Mouse (Mus musculus) liver, embryonic 13.5 days (tissue): ENCODE results near the gene Hacl1. TPM values are rescaled to one million over a fixed set of nuclear protein-coding genes. Genes with fewer than 3 reads are reported as not detected.

Source experiments
- ATAC-seq: fragments of 200-750 bp; cut with Nextera tagmentation; 2 replicates; pipeline ENCODE4 v1.8.0; 2017; ENCODE audit warnings: low read depth, mild to moderate bottlenecking, moderate number of reproducible peaks, moderate library complexity
- DNase-seq: peaks from one replicate; pipeline ENCODE4 v3.0.0; 2022
- H3K27ac ChIP-seq: fragments of 300-500 bp; sonication (generic); 2 replicates; pipeline ENCODE4 v1.5.1; 2015; ENCODE audit warnings: moderate library complexity, mild to moderate bottlenecking, inconsistent platforms
- H3K27me3 ChIP-seq: fragments of 300-500 bp; sonication (generic); 2 replicates; pipeline ENCODE4 v1.6.1; 2015; ENCODE audit warnings: mild to moderate bottlenecking, inconsistent platforms
- H3K36me3 ChIP-seq: fragments of 300-500 bp; sonication (generic); 2 replicates; pipeline ENCODE4 v1.6.1; 2015; ENCODE audit warnings: mild to moderate bottlenecking, inconsistent platforms
- H3K4me1 ChIP-seq: fragments of 300-500 bp; sonication (generic); replicated peaks from 2 replicates; pipeline ENCODE4 v1.6.1; 2015; ENCODE audit warnings: inconsistent platforms
- H3K4me2 ChIP-seq: fragments of 300-500 bp; sonication (generic); 2 replicates; pipeline ENCODE4 v1.6.1; 2015; ENCODE audit warnings: inconsistent platforms, mild to moderate bottlenecking, moderate library complexity
- H3K4me3 ChIP-seq: fragments of 300-500 bp; sonication (generic); replicated peaks from 2 replicates; pipeline ENCODE4 v1.5.1; 2015; ENCODE audit warnings: mild to moderate bottlenecking, inconsistent platforms
- H3K9ac ChIP-seq: fragments of 300-500 bp; sonication (generic); 2 replicates; pipeline ENCODE4 v1.6.1; 2015; ENCODE audit warnings: mild to moderate bottlenecking, inconsistent platforms
- H3K9me3 ChIP-seq: fragments of 300-500 bp; sonication (generic); replicated peaks from 2 replicates; pipeline ENCODE4 v1.6.1; 2016; ENCODE audit warnings: inconsistent platforms
- WGBS: fragments of 180-500 bp; shearing (Covaris S2); methylation state at CpG from one replicate; pipeline ENCODE4 v1.1.7; 2015; ENCODE audit not compliant: insufficient replicate concordance; 5-methylcytosine and 5-hydroxymethylcytosine counted together
- polyA plus RNA-seq: library from polyadenylated mRNA; unstranded; fragments of >200 nt; fragmentation: Nextera tagmentation; extraction: Ambion mirVana; gene quantifications from 2 replicates; pipeline ENCODE4 v1.2.1, GENCODE M21; 2015

The Hacl1 gene
- polyA plus RNA-seq = 8.1 and 9.6 TPM in 2 replicates

DNA sequence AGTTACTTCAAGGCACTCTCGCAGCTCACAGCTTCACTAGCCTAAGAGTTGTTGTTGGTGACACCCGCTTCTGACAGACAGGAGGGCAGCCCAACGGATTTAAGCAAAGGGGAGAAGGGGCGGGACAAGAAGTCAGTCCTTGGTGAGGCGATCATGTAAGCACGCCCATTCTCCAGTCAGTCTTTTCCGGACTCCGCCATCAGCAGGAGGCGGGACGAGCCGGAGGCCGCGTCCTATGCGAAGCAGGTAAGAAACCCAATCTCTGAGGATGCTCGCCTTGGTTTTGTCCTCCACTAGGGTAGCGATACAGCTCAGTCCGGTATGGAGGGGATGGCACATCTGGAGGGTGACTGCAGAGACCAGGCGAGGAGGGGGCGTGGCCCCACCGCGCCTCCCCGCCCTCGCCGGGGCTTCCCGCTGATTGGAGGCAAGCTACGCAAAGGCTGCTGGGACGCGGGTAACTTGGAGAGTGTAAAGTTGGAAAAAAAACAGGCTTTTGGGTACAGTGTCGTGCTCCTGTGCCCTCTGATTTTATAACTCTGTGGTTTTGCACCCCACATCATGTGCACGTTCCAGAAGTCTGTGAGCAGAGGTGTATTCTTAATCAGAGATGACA, at the start of gene Hacl1, which contains the start of gene Btd:
TSS of gene Hacl1 (minus strand) at position 397 of the 616 bp plus-strand sequence.
TSS of gene Btd (plus strand) at position 139 of the 616 bp plus-strand sequence.
- DNase-seq (peak; percentile 92), ATAC-seq (peak; percentile 98)
- Histone ChIP-seq H3K9me3 (no peaks in the 10 kb centered on the region), H3K4me3 (peak within 1 kb of the TSS; percentile 78), H3K27ac (peak within 1 kb of the TSS; percentile 88), H3K36me3 (no peaks in the 10 kb centered on the region; the same call in 1 of the 2 replicates), H3K4me1 (peaks cover 25% of the 10 kb centered on the region), H3K27me3 (no peaks in the 10 kb centered on the region), H3K9ac (peak within 1 kb of the TSS; percentile 87), H3K4me2 (peak within 1 kb of the TSS; percentile 92)
- WGBS = under 1% methylated on average over 30 of the region's 30 CpGs

DNA sequence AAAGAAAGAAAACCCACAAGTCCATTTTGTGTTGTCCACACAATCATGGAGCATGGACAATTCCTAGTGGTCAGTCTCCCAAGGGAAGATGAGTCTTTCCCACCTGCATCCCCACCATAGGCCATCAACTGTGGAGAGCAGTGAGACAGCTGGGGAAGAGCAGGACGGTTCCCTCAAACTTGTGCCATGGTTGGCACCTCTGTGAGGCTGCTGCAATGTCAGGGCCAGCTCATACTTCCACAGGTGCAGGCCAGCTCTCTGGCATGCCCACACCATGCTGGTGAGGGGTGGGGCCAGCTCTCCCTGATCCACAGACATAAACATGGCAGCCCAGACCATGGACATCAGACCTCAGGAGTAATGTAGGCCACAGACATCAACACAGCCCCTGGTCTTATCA, 45.1 kb upstream of the Hacl1 start:
- Histone ChIP-seq H3K9me3 (no peaks in the 10 kb centered on the region), H3K27ac (no peak overlapping the region), H3K27me3 (no peaks in the 10 kb centered on the region), H3K4me3 (no peak overlapping the region), H3K36me3 (no peaks in the 10 kb centered on the region), H3K4me1 (peaks cover 16% of the 10 kb centered on the region), H3K4me2 (no peak overlapping the region), H3K9ac (no peak overlapping the region)
- ATAC-seq (no peak), DNase-seq (no peak)
- WGBS = 74% methylated on average over 1 of the region's 1 CpGs

DNA sequence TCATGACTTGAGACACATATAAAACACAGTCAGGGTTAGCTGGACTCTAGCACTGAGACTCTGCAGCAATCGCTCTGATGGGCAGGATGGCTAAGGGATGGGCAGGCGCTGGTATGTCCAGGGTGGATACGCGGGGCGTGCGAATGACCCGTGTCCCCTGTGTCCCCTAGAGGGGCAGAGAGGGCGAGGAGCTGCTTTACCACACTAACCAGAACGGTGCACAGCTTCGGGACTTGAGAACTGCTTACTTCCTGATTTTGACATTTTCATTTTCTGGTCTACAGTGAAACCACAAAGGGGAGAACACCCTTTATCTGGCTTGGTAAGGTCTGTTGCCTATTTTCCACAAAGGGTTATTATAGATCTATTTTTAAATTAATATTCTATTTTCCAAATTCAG, 44.6 kb upstream of the Hacl1 start:
- peaks cover 16% of the 10 kb centered on the region for H3K4me1 ChIP-seq
- WGBS = 24% methylated on average over 10 of the region's 10 CpGs
- no peaks in the 10 kb centered on the region for H3K9me3 ChIP-seq
- H3K27ac ChIP-seq = peak overlapping the region; percentile 20; the same call in 1 of the 2 replicates
- no peak overlapping the region for H3K4me3 ChIP-seq
- no peaks in the 10 kb centered on the region for H3K27me3 ChIP-seq
- H3K4me2 ChIP-seq = peak overlapping the region; percentile 34; the same call in 1 of the 2 replicates
- ATAC-seq (no peak), DNase-seq (no peak)
- H3K36me3 ChIP-seq = no peaks in the 10 kb centered on the region
- H3K9ac ChIP-seq = no peak overlapping the region

DNA sequence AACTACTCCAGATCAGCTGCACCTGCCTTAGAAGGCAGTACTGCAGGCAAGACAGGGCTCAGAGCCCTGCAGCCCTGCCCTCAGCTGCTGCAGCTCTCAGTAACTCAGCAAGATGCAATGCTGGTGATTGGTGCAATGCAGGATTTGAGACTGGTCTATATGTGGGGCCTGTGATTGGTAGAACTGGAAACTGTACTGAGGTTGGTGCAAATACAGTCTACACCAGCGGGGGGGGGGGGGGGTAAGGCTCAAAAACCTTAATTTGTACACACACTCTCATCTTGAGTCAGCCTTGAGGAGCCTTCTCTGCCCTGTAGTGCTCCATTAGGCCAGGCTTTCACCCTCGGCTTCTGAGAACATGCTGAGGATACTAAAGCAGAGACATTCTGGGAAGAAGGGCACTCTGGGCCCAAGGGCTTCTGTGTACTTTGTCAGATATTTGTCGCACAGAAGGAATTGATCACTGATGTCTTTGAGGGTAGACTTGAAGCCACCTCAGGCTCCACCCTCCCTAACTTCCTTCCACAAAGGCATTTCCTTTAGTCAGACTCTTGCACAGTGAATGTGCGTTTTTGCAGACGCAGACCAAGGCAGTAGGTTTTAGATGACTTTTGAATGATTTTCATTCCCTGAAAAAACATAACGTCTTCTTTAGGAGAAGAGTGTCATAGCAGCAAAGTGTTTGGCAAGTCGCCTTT, 43.4 kb upstream of the Hacl1 start:
- ATAC-seq = no peak
- WGBS = 19% methylated on average over 7 of the region's 7 CpGs

DNA sequence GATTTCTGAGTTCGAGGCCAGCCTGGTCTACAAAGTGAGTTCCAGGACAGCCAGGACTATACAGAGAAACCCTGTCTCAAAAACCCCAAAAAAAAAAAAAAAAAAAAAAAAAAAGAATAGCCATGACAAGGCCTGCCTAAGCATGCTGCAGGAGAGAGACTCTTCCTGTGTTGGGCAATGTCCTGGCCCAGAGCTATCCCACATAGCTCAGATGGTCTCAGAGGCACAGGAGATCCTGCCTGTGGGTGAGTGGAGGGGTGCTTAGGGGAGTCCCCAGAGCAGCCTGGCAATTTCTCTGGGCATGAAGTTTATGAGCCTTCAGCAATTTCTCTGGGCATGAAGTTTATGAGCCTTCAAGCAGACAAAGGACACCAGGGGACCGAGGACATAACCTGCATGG, 42.5 kb upstream of the Hacl1 start:
- Histone ChIP-seq H3K27ac (no peak overlapping the region), H3K4me1 (peaks cover 16% of the 10 kb centered on the region), H3K27me3 (no peaks in the 10 kb centered on the region), H3K4me3 (no peak overlapping the region), H3K36me3 (no peaks in the 10 kb centered on the region), H3K9me3 (no peaks in the 10 kb centered on the region), H3K4me2 (no peak overlapping the region), H3K9ac (no peak overlapping the region)
- ATAC-seq (no peak), DNase-seq (no peak)
- WGBS = 66% methylated on average over 2 of the region's 2 CpGs

More for the DNA sequence above, 43.4 kb upstream of the Hacl1 start:
- H3K27me3 ChIP-seq = no peaks in the 10 kb centered on the region
- no peak overlapping the region for H3K27ac ChIP-seq
- no peak overlapping the region for H3K4me3 ChIP-seq
- H3K36me3 ChIP-seq = no peaks in the 10 kb centered on the region
- DNase-seq = no peak
- H3K4me2 ChIP-seq = no peak overlapping the region
- no peak overlapping the region for H3K9ac ChIP-seq
- no peaks in the 10 kb centered on the region for H3K9me3 ChIP-seq
- peaks cover 16% of the 10 kb centered on the region for H3K4me1 ChIP-seq

DNA sequence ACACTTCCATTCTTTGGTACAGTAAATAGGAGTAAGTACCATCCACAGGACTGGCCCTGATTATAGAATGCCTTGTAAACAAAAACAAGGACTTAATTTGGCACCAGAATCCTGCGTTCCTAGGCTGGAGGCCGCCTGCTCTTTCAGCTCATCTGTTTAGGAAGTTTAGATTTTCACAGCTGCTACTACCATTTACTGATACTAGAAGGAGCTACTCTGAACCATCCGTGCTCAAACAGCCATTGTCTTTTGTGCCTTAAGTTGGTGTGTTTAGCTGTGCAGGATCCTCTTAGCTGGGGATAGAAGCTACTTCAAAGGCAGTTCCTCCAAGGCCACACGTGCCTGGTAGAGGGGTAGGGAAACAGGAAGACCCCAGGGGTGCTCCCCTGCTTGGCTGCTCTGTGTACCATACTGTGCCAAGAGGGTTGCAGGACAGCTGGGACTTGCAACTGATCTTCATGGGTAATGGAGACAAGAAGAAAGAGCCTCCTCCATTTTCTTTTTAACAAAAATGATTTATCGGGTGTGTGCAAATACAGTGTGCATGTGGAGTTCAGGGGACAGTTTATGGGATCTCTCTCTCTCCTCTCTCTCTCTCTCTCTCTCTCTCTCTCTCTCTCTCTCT, 41.0 kb upstream of the Hacl1 start:
- Histone ChIP-seq H3K4me1 (peaks cover 16% of the 10 kb centered on the region), H3K27ac (no peak overlapping the region)

DNA sequence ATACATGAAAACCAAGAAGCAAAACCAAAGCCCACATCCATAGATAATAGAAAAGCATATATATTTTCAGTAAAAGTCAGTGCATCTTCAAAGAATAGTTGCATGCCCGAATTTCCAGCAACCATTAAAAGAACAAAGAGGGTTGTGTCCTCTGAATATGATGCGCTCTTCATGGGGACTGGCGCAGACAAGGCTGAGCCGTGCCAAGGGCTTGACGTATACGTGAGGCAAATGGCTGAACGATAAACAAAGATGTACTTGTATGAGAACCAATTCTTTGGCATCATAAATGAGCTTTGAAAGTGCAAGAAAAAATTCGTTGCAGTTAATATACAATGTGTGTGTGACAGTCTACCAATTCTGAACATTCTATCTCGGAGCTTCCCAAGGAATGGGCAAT, 40.2 kb upstream of the Hacl1 start:
- Histone ChIP-seq H3K9me3 (no peaks in the 10 kb centered on the region), H3K4me2 (no peak overlapping the region), H3K27ac (no peak overlapping the region), H3K4me1 (peaks cover 16% of the 10 kb centered on the region), H3K27me3 (no peaks in the 10 kb centered on the region), H3K36me3 (no peaks in the 10 kb centered on the region), H3K4me3 (no peak overlapping the region), H3K9ac (no peak overlapping the region)
- ATAC-seq (no peak), DNase-seq (no peak)
- WGBS = 75% methylated on average over 9 of the region's 9 CpGs

More for the DNA sequence above, 41.0 kb upstream of the Hacl1 start:
- WGBS = 55% methylated on average over 5 of the region's 5 CpGs
- no peak overlapping the region for H3K9ac ChIP-seq
- no peaks in the 10 kb centered on the region for H3K27me3 ChIP-seq
- no peak overlapping the region for H3K4me3 ChIP-seq
- DNase-seq = no peak
- ATAC-seq = no peak
- no peaks in the 10 kb centered on the region for H3K9me3 ChIP-seq
- no peak overlapping the region for H3K4me2 ChIP-seq
- no peaks in the 10 kb centered on the region for H3K36me3 ChIP-seq

DNA sequence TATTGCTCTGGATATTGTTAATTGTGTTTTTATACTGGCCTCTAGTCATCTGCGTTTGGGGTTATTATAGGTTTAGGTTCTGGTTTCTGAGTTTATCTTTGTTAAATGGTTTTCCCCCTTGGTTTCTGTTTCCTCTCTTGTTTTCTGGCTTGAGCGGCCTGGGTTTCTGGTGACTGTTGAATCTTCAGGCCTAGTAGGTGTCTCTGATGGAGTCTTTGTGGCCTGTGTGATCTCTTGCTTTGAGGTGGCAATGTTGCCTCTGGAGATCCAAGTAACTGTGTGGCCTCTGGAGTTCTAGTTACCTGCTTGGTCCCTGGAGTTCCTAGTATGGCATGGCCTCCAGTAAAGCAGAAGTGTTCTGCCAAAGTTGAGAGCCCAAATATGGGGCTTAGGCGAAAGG, 39.6 kb upstream of the Hacl1 start:
- ATAC-seq (no peak), DNase-seq (no peak)
- H3K9ac ChIP-seq = no peak overlapping the region

DNA sequence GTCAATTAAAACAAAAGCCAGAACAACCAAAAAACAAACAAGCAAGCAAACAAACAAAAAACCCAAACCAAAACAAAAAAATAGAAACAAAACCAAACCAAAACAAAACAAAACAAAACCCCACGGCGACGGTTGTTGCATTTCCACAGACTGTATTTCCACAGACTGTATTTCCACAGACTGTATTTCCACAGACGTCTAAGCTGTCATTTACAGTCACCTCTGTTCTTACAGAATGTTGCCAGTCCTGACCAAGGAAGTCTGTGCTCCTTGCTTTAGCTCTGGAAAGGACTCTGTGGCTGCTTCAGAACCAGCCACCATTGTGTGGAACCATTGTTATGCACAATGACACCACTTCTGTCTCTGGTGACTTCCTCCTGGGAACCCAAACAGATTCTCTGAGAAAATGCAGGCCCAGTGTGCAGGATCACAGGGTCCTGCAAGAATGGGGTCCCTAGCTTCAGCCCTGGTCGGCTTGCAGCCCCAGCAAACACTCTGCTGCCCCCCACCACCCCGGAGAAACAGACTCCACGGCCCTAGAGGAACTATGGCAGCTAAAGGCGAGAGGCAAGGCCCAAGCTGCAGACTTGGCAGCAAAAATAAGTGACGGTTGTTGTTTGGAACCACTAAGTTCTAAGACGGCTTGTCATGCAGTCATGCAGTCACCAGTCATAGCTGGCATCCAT, 30.7 kb upstream of the Hacl1 start:
- Histone ChIP-seq H3K4me1 (peaks cover 16% of the 10 kb centered on the region), H3K27me3 (no peaks in the 10 kb centered on the region), H3K4me3 (no peak overlapping the region), H3K4me2 (no peak overlapping the region), H3K36me3 (peaks cover 11% of the 10 kb centered on the region), H3K9me3 (no peaks in the 10 kb centered on the region), H3K9ac (no peak overlapping the region), H3K27ac (no peak overlapping the region)
- DNase-seq (no peak), ATAC-seq (no peak)
- 63% methylated on average over 10 of the region's 10 CpGs for WGBS

More for the DNA sequence above, 39.6 kb upstream of the Hacl1 start:
- Histone ChIP-seq H3K4me1 (peaks cover 15% of the 10 kb centered on the region), H3K4me2 (no peak overlapping the region), H3K27ac (no peak overlapping the region), H3K36me3 (no peaks in the 10 kb centered on the region), H3K4me3 (no peak overlapping the region), H3K9me3 (no peaks in the 10 kb centered on the region), H3K27me3 (no peaks in the 10 kb centered on the region)
- WGBS = 52% methylated on average over 3 of the region's 3 CpGs

DNA sequence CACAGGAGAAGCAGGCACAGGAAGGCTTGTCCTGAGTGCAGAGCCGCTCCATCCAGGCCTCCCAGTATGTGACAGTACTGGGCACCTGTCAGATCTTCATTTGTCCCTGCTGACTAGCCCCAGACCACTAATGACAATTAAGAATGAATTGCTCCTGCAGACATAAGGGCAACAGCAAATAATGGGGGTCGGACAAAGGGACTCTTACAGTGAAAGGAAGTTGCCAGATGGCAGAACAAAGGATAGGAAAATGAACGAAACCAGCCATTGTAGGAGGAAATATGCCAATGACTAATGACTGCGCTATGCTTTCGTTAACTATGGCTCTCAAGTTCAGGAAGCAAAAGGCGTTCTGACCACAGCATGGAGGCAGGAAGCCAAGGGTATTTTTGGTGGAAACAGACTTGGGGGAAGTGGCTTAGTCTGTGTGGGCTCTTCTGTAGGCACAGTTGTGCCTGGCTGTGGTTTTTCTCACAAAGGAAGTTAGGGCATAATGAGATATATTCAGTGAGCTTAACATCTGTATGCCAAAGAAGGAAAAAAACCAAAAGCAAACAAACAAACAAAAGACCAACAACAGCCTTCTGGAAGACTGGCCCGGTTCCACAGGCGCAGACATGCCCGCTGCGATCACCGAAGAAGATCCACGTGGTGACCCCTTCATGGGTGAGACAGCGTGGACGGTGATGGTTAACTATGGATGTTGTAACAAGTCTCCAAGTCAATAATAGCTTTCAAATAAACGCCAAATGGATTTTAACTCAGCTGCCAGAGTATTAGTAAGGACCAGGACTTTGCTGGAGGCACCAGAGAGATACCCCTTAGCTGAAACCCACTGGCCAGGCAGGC, 28.8 kb upstream of the Hacl1 start:
- Histone ChIP-seq H3K4me3 (no peak overlapping the region), H3K27ac (peak overlapping the region; percentile 69), H3K4me1 (peaks cover 20% of the 10 kb centered on the region), H3K36me3 (peaks cover 12% of the 10 kb centered on the region), H3K27me3 (no peaks in the 10 kb centered on the region), H3K9me3 (no peaks in the 10 kb centered on the region), H3K9ac (no peak overlapping the region), H3K4me2 (peak overlapping the region; percentile 5; the same call in 1 of the 2 replicates)
- no peak for DNase-seq
- no peak for ATAC-seq
- 34% methylated on average over 15 of the region's 15 CpGs for WGBS
